9 mouse cellular contexts compared by ENCODE assay signal in the genomic region with DNA sequence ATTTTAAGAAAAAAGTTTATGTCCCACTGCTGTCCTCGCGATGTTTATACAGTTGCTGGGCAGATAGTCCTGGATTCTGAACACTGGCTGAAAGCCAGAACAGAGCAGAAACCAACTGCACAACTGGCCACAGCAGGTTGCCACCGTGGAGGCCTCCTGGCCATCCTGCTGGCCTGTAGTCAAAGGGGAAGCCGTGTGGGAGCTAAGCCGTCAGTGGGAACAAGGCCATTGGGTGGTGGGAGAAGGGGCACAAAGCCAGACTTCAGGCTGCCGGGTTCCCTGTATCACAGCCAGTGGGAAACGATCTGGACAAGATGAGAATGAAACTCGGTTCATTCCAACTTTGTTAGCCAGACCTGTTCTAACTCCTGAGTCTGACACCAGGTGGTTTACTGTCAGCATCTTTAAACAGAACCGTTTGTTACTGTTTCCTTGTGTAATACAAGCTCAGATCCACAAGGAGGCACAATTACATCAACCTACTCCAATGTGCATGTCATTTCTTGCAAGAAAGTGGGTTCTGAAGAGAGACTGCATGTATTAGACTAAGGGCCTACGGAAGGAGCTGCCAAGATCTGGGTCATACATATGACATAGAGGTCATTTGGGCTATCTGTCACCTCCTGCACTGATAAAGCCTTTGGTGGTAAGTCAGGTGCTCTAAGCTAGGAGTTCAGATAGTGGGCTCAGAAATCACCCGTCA. TPM values are rescaled to one million over a fixed set of nuclear protein-coding genes. Genes with fewer than 3 reads are reported as not detected.
A peak's percentile ranks its signal among the peaks of the same experiment; 100 is the strongest.
DNase-seq lines count a peak whose midpoint lies in the region; ATAC-seq and TF ChIP-seq lines count a peak whose summit lies in the region.
"Had no signal": no experiment of that assay in that cellular context is flagged by ENCODE, and none has a peak within 500 bp of the region (broad histone marks: within the 10 kb centered on the region; RNA-seq: fewer than 3 reads in every experiment).

No protein-coding gene starts in this region.

- peak overlapping the region; percentile 20; the same call in 1 of the 2 replicates for H3K4me2 ChIP-seq in liver, embryonic 15.5 days
- H3K4me2 ChIP-seq: stomach, embryonic 15.5 days had no signal

- no peaks in the 10 kb centered on the region for H3K36me3 ChIP-seq in liver, embryonic 15.5 days (replicated peaks)
- H3K36me3 ChIP-seq: stomach, embryonic 15.5 days had no signal

- 48% methylated on average over 11 of the region's 11 CpGs for WGBS in liver, embryonic 15.5 days (ENCODE audit: insufficient replicate concordance)

- intact Hi-C loops in left cerebral cortex, adult 2 months (cut with DNase I) = loop anchor here (2.0 to 5.0 kb wide), 3 partner anchors 57 to 521 kb away; no protein-coding TSS in a partner anchor

- no peaks in the 10 kb centered on the region; the same call in 1 of the 2 replicates for H3K4me1 ChIP-seq in liver, embryonic 15.5 days (replicated peaks)
- H3K4me1 ChIP-seq: stomach, embryonic 15.5 days had no signal

- H3K9me3 ChIP-seq in liver, embryonic 15.5 days (replicated peaks) = no peaks in the 10 kb centered on the region
- H3K9me3 ChIP-seq: stomach, embryonic 15.5 days had no signal

- no peak overlapping the region for H3K9ac ChIP-seq in liver, embryonic 15.5 days
- H3K9ac ChIP-seq: stomach, embryonic 15.5 days had no signal

- no peak overlapping the region for H3K27ac ChIP-seq in left cerebral cortex, adult 2 months
- no peak overlapping the region for H3K27ac ChIP-seq in liver, embryonic 15.5 days (replicated peaks)
- H3K27ac ChIP-seq: stomach, embryonic 15.5 days had no signal

- TF ChIP-seq CTCF in left cerebral cortex, adult 2 months (IDR thresholded peaks at IDR 0.05) = peak; percentile 27; the same call in 1 of the 2 replicates

- H3K27me3 ChIP-seq in liver, embryonic 15.5 days = no peaks in the 10 kb centered on the region
- H3K27me3 ChIP-seq: stomach, embryonic 15.5 days had no signal

- no peak for ATAC-seq in liver, embryonic 15.5 days (ENCODE audit: insufficient read depth)

- DNase-seq in left cerebral cortex, adult 2 months (ENCODE audit: extremely low spot score in 1 of 2, low spot score in 2 of 2) = no peak
- no peak for DNase-seq in left cerebral cortex, adult 11 months (ENCODE audit: low spot score)
- DNase-seq in R1 (ENCODE audit: low read depth, low spot score) = peak; percentile 73
- DNase-seq in embryo, embryonic 10.5 days (ENCODE audit: low spot score) = peak; percentile 56
- DNase-seq in right cerebral cortex, postnatal 36 days (ENCODE audit: low spot score in 2 of 2) = no peak
- DNase-seq in urinary bladder, adult 18-20 months (ENCODE audit: low spot score in 2 of 2) = no peak
- DNase-seq in adrenal gland, postnatal 25 days = no peak

- no peak overlapping the region for H3K4me3 ChIP-seq in left cerebral cortex, adult 2 months
- H3K4me3 ChIP-seq in liver, embryonic 15.5 days (replicated peaks) = no peak overlapping the region
- H3K4me3 ChIP-seq: stomach, embryonic 15.5 days had no signal

RNA-seq across cellular contexts. Expression of gene Lrrc9, which starts 19.7 kb away (rescaled TPM):
- 1 to 10 TPM; 2.5 TPM for total RNA-seq in left cerebral cortex, adult 2 months (2021)
- 0.12 and 0.13 TPM in 2 replicates for polyA plus RNA-seq in liver, embryonic 15.5 days (2015; fragmentation: Nextera tagmentation; extraction: Ambion mirVana)
- total RNA-seq in adrenal gland, postnatal 25 days (2021) = 9.6 and 10.2 TPM in 2 replicates

RNA-seq across cellular contexts. Expression of gene Rtn1, which starts 52.5 kb away (rescaled TPM):
- total RNA-seq in left cerebral cortex, adult 2 months (2021) = 1,000 to 10,000 TPM; 1,445 to 1,455 TPM
- 2.0 TPM in 2 replicates for polyA plus RNA-seq in liver, embryonic 15.5 days (2015; fragmentation: Nextera tagmentation; extraction: Ambion mirVana)
- total RNA-seq in adrenal gland, postnatal 25 days (2021) = 14.0 and 19.9 TPM in 2 replicates

Comparison
In these comparisons a context has a peak if more than half of its experiments do, and no peak if none do; other contexts are left out.
1. DNase-seq: peak in R1 (single experiment) and embryo, embryonic 10.5 days (single experiment); none in left cerebral cortex, adult 2 months (0 of 2), left cerebral cortex, adult 11 months (single experiment), right cerebral cortex, postnatal 36 days (0 of 2), urinary bladder, adult 18-20 months (0 of 2) and adrenal gland, postnatal 25 days (single experiment).
2. RNA of gene Rtn1, which starts 52.5 kb away (total RNA-seq): 1,445 to 1,455 TPM in left cerebral cortex, adult 2 months; 14.0 to 19.9 TPM in adrenal gland, postnatal 25 days; every median in the first group is over 10 times any median in the second.